Mouse (Mus musculus): ENCODE measurements around the gene Pelo.

- TF ChIP-seq FLI1 (IDR thresholded peaks at IDR 0.05; ENCODE audit: low read length): no peak
- no peak for TF ChIP-seq GATA1 (IDR thresholded peaks at IDR 0.05; ENCODE audit: borderline replicate concordance, low read length)
Measured at GRCm38 (mm10) chr13:115090069-115090976, at the start of gene Pelo.
